Mouse (Mus musculus): Measurements from ENCODE around the gene Atcay. TPM values are rescaled to one million over a fixed set of nuclear protein-coding genes. Genes with fewer than 3 reads are reported as not detected.
"Not testable (repeated sequence)": the region's sequence is repeated elsewhere in the genome, so short reads cannot be mapped to it uniquely, and the experiment has no call there.

The Atcay gene
- polyA plus RNA-seq, 1 experiment from 2014 or later, result 56.6 TPM

GRCm38 (mm10) chr10:81174617-81175344 lies 55.9 kb downstream of the Atcay start:
- Histone ChIP-seq H3K4me3 (ENCODE audit: low read depth, low read length) (peak overlapping the region; percentile 36), H3K27me3 (replicated peaks; ENCODE audit: control insufficient read depth, insufficient read depth, low read length) (no peaks in the 10 kb centered on the region), H3K27ac (ENCODE audit: low read depth, low read length) (peak overlapping the region; percentile 93), H3K9me3 (replicated peaks; ENCODE audit: control insufficient read depth, low read length) (no peaks in the 10 kb centered on the region), H3K36me3 (ENCODE audit: control insufficient read depth, insufficient read depth, low read length) (peaks cover 25% of the 10 kb centered on the region), H3K4me1 (ENCODE audit: control insufficient read depth, insufficient read depth, low read length) (peaks cover 25% of the 10 kb centered on the region), H3K4me2 (ENCODE audit: low read length) (peak overlapping the region; percentile 66), H3K9ac (ENCODE audit: low read length) (peak overlapping the region; percentile 66)
- 3% methylated on average over 29 of the region's 29 CpGs for WGBS
- DNase-seq (ENCODE audit: low spot score) (peak; percentile 92), ATAC-seq (peak; percentile 62)

- DNase-seq (ENCODE audit: low spot score) (peak; percentile 90), ATAC-seq (peak; percentile 25; the same call in 1 of the 2 replicates)
- Histone ChIP-seq H3K36me3 (ENCODE audit: control insufficient read depth, insufficient read depth, low read length) (peaks cover 8% of the 10 kb centered on the region), H3K9ac (ENCODE audit: low read length) (peak overlapping the region; percentile 44), H3K27ac (ENCODE audit: low read depth, low read length) (peak overlapping the region; percentile 77), H3K4me3 (ENCODE audit: low read depth, low read length) (no peak overlapping the region), H3K4me2 (ENCODE audit: low read length) (peak overlapping the region; percentile 39), H3K9me3 (replicated peaks; ENCODE audit: control insufficient read depth, low read length) (no peaks in the 10 kb centered on the region), H3K27me3 (replicated peaks; ENCODE audit: control insufficient read depth, insufficient read depth, low read length) (no peaks in the 10 kb centered on the region), H3K4me1 (ENCODE audit: control insufficient read depth, insufficient read depth, low read length) (peaks cover 28% of the 10 kb centered on the region)
- WGBS, result 5% methylated on average over 21 of the region's 21 CpGs
Measured at GRCm38 (mm10) chr10:81173132-81173531, 57.5 kb downstream of the Atcay start.

GRCm38 (mm10) chr10:81169411-81169900 lies 61.2 kb downstream of the Atcay start:
- peaks cover 23% of the 10 kb centered on the region for H3K4me1 ChIP-seq (ENCODE audit: control insufficient read depth, insufficient read depth, low read length)
- not testable (repeated sequence) for H3K27me3 ChIP-seq (replicated peaks; ENCODE audit: control insufficient read depth, insufficient read depth, low read length); DNase-seq (ENCODE audit: low spot score); ATAC-seq; H3K4me3 ChIP-seq (ENCODE audit: low read depth, low read length); H3K9ac ChIP-seq (ENCODE audit: low read length); H3K36me3 ChIP-seq (ENCODE audit: control insufficient read depth, insufficient read depth, low read length); H3K4me2 ChIP-seq (ENCODE audit: low read length); H3K27ac ChIP-seq (ENCODE audit: low read depth, low read length); H3K9me3 ChIP-seq (replicated peaks; ENCODE audit: control insufficient read depth, low read length)
- WGBS, result 61% methylated on average over 7 of the region's 14 CpGs

GRCm38 (mm10) chr10:81168521-81169244 lies 62.0 kb downstream of the Atcay start:
- Histone ChIP-seq H3K9ac (ENCODE audit: low read length) (peak overlapping the region; percentile 64), H3K27me3 (replicated peaks; ENCODE audit: control insufficient read depth, insufficient read depth, low read length) (no peaks in the 10 kb centered on the region), H3K9me3 (replicated peaks; ENCODE audit: control insufficient read depth, low read length) (no peaks in the 10 kb centered on the region), H3K27ac (ENCODE audit: low read depth, low read length) (peak overlapping the region; percentile 72), H3K4me2 (ENCODE audit: low read length) (peak overlapping the region; percentile 69), H3K4me3 (ENCODE audit: low read depth, low read length) (peak overlapping the region; percentile 80), H3K4me1 (ENCODE audit: control insufficient read depth, insufficient read depth, low read length) (peaks cover 17% of the 10 kb centered on the region), H3K36me3 (ENCODE audit: control insufficient read depth, insufficient read depth, low read length) (peaks cover 4% of the 10 kb centered on the region)
- peak; percentile 57 for ATAC-seq
- DNase-seq (ENCODE audit: low spot score), result peak; percentile 85
- WGBS, result 3% methylated on average over 29 of the region's 29 CpGs

- WGBS, result 9% methylated on average over 5 of the region's 5 CpGs
- Histone ChIP-seq H3K4me3 (ENCODE audit: low read depth, low read length) (peak overlapping the region; percentile 80), H3K27ac (ENCODE audit: low read depth, low read length) (peak overlapping the region; percentile 72), H3K4me1 (ENCODE audit: control insufficient read depth, insufficient read depth, low read length) (peaks cover 13% of the 10 kb centered on the region), H3K4me2 (ENCODE audit: low read length) (peak overlapping the region; percentile 69), H3K9me3 (replicated peaks; ENCODE audit: control insufficient read depth, low read length) (no peaks in the 10 kb centered on the region), H3K36me3 (ENCODE audit: control insufficient read depth, insufficient read depth, low read length) (peaks cover 11% of the 10 kb centered on the region), H3K9ac (ENCODE audit: low read length) (peak overlapping the region; percentile 64), H3K27me3 (replicated peaks; ENCODE audit: control insufficient read depth, insufficient read depth, low read length) (no peaks in the 10 kb centered on the region)
- DNase-seq (ENCODE audit: low spot score) (no peak), ATAC-seq (peak; percentile 67)
Measured at GRCm38 (mm10) chr10:81168087-81168431, 62.6 kb downstream of the Atcay start.

GRCm38 (mm10) chr10:81167200-81168086 lies 63.2 kb downstream of the Atcay start, which contains the start of gene Pias4:
Gene Pias4, minus strand, starts transcription at chr10:81167923.
- H3K4me2 ChIP-seq (ENCODE audit: low read length), result peak within 1 kb of the TSS; percentile 93
- peak within 1 kb of the TSS; percentile 74 for H3K9ac ChIP-seq (ENCODE audit: low read length)
- H3K9me3 ChIP-seq (replicated peaks; ENCODE audit: control insufficient read depth, low read length), result no peaks in the 10 kb centered on the region
- WGBS, result under 1% methylated on average over 61 of the region's 64 CpGs
- ATAC-seq (peak; percentile 90), DNase-seq (ENCODE audit: low spot score) (peak; percentile 100)
- no peaks in the 10 kb centered on the region for H3K27me3 ChIP-seq (replicated peaks; ENCODE audit: control insufficient read depth, insufficient read depth, low read length)
- peak within 1 kb of the TSS; percentile 80 for H3K4me3 ChIP-seq (ENCODE audit: low read depth, low read length)
- peaks cover 13% of the 10 kb centered on the region for H3K4me1 ChIP-seq (ENCODE audit: control insufficient read depth, insufficient read depth, low read length)
- peaks cover 15% of the 10 kb centered on the region for H3K36me3 ChIP-seq (ENCODE audit: control insufficient read depth, insufficient read depth, low read length)
- peak within 1 kb of the TSS; percentile 72 for H3K27ac ChIP-seq (ENCODE audit: low read depth, low read length)

GRCm38 (mm10) chr10:81165118-81165517 lies 65.5 kb downstream of the Atcay start:
- H3K4me1 ChIP-seq (ENCODE audit: control insufficient read depth, insufficient read depth, low read length), result peaks cover 13% of the 10 kb centered on the region
- ATAC-seq (no peak), DNase-seq (ENCODE audit: low spot score) (no peak)
- 90% methylated on average over 8 of the region's 8 CpGs for WGBS
- no peak overlapping the region for H3K27ac ChIP-seq (ENCODE audit: low read depth, low read length)
- no peaks in the 10 kb centered on the region for H3K9me3 ChIP-seq (replicated peaks; ENCODE audit: control insufficient read depth, low read length)
- H3K4me2 ChIP-seq (ENCODE audit: low read length), result no peak overlapping the region
- H3K36me3 ChIP-seq (ENCODE audit: control insufficient read depth, insufficient read depth, low read length), result peaks cover 38% of the 10 kb centered on the region
- no peak overlapping the region for H3K4me3 ChIP-seq (ENCODE audit: low read depth, low read length)
- H3K9ac ChIP-seq (ENCODE audit: low read length), result no peak overlapping the region
- H3K27me3 ChIP-seq (replicated peaks; ENCODE audit: control insufficient read depth, insufficient read depth, low read length), result no peaks in the 10 kb centered on the region

GRCm38 (mm10) chr10:81162318-81162652 lies 68.3 kb downstream of the Atcay start:
- H3K9me3 ChIP-seq (replicated peaks; ENCODE audit: control insufficient read depth, low read length), result no peaks in the 10 kb centered on the region
- H3K27me3 ChIP-seq (replicated peaks; ENCODE audit: control insufficient read depth, insufficient read depth, low read length), result no peaks in the 10 kb centered on the region
- H3K36me3 ChIP-seq (ENCODE audit: control insufficient read depth, insufficient read depth, low read length), result peaks cover 64% of the 10 kb centered on the region
- no peak overlapping the region for H3K9ac ChIP-seq (ENCODE audit: low read length)
- ATAC-seq (no peak), DNase-seq (ENCODE audit: low spot score) (no peak)
- H3K4me1 ChIP-seq (ENCODE audit: control insufficient read depth, insufficient read depth, low read length), result peaks cover 7% of the 10 kb centered on the region
- 58% methylated on average over 2 of the region's 2 CpGs for WGBS
- H3K4me3 ChIP-seq (ENCODE audit: low read depth, low read length), result no peak overlapping the region
- H3K4me2 ChIP-seq (ENCODE audit: low read length), result no peak overlapping the region
- no peak overlapping the region for H3K27ac ChIP-seq (ENCODE audit: low read depth, low read length)
